Mouse (Mus musculus) thymus, adult 18-20 months (tissue): ENCODE results near the gene Frat1.

ENCODE experiments used
- DNase-seq, 2 experiments: peaks; one replicate each; pipeline ENCODE4 v3.0.0; 2022; ENCODE audit warnings: mixed read lengths in 2 of 2

Gene Frat1

DNA sequence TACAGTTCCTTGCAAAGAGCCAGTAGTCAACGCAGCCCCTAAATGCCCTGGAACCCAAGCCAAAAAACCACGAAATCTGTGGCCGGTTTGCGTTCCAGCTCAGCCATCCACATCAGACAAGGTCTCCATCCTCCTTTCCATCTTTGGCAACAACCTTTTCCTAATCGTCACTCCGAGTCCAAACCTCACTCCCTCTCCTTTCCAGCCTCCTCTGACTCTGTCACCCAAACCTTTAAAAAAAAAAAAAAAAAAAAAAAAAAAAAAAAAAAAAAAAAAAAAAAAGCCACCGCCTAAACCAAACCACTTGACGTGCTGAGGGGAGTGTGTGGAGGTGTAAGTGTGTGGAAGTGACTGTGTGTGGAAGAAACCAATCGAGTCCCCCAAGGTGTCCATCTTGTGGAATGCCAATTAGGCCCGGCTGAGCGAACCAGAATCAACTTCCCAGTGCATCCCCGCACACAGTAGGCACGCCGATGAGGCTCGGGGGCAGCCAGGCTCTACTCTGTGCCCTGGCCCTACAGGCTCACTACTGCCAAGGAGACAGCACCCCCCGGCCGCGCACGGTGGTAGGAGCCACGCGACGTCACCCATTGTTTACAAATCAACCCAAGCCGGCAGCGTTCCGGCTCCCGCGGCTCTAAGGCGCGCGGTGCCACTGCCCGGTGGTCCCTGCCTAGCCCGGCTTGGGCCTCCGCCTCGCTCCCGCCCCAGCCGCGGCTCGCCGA is at the start of gene Frat1:
Gene Frat1 (plus strand): TSS at position 590 of the 725 bp plus-strand sequence.
- peak; percentile 77 to 84 for DNase-seq

DNA sequence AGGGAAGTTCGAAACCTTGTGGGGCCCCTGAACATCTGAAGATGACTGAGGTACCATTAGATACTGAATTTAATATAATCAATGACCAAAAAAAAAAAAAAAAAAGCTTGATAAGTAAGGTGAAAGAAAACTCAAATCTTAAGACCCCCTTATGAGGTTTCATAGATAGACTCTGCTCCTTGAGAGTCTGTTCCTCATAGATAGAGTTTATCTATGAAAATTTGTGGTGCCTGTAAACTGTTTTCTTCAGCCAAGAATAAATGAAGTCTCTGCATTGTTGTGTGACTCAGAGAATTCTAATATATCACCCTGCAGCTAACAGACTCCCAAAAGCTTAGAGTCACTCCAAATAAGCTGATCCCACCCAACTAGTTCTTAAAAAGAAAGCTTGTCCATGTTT is 42.9 kb upstream of the Frat1 start:
- DNase-seq, result no peak

DNA sequence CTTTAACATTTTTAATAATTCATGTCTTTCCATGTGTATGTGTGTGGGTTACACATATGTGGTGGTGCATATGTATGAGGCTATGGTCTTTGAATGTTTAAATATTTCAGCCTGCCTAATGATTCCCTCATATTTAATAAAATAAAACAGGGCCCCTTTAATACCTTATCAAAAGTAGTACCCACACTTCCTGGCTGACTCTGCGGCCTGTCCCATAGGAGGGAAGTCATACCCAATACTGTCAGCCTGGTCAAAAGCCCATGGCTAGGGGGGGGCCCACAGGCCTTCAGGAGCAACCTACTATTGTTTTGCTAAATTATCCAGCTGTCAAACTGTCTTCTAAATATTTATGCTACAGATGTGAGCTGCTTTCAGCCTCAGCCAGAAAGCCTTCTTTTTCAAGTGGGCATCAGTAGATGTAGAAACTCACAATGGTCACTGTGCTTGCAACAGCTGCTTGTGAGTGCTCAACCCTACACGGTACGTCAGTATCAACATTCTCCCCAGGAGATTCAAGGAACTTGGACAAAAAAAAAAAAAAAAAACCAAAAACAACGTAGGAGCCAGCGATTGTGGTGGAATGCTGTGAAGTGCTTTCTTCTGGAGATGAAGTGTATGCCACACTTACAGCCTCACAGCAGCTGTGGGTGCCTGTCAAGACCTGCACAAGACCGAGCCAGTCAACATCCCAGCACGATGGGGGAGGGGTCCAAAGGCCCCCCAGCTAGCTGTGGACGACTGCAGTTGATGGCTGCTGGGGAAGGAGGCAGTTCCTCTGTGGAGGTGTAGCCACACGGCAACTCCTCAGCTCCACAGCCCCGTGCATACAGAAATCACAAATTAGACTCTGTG is 40.4 kb upstream of the Frat1 start:
- DNase-seq, result no peak

DNA sequence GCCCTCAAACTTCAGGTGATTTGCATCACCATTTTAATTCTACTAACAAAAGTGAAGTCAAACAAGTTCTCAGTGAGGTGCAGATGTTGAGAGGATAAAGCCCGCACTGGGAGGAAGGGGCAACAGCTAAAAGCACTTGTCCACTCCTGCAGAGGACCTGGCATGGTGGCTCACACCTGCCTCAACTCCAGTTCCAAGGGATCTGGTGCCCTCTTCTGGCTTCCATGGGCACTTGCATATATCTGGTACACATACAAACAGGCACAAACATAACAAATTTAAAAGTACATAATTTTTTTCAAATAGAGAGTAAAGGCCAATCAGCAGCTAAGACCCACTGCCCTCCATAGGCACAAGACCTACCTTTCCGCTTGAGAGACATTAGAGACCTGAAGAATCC is 38.4 kb upstream of the Frat1 start:
- no peak for DNase-seq

DNA sequence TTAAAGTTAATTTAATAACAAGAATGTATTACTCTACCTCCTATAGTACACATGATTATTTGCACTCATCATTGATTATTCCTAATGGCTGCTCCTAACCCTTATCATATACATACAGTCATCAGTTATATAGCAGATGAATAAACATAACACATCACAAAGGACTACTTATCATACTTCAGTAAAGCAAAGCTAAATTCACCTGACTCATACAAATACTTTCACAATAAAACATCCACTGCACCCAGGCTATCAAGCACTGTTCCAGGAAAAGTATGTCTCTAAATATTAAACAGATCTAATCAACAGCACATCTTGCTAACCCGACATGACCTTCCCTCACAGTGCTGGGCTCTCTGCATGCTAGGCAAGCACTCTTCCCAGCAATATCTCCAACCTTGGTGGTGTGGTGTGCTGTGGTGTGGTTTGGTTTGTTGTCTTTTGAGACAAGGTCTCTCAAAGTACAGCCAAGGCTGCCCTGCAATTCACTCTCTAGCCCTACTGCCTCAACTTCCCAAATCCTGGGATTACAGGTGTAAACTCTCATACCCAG is 36.8 kb upstream of the Frat1 start:
- no peak for DNase-seq

DNA sequence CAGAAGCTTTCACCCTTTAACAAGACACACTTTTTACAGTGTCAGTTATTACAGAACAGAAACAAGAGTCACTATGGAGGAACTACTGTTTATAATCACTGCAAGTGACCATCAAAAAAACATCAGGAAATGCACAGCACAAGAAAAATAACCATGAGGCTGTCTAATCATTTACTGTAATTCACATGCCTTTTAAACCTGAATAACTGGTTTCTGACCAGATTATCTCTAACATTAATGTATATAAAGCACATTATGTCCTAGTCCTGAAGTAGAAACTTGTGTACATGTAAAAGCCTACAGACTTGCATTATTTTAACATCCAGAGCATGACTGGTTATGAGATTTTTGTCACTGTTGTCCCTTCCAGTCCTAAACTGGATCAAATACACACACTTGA is 35.8 kb upstream of the Frat1 start:
- DNase-seq, result no peak

DNA sequence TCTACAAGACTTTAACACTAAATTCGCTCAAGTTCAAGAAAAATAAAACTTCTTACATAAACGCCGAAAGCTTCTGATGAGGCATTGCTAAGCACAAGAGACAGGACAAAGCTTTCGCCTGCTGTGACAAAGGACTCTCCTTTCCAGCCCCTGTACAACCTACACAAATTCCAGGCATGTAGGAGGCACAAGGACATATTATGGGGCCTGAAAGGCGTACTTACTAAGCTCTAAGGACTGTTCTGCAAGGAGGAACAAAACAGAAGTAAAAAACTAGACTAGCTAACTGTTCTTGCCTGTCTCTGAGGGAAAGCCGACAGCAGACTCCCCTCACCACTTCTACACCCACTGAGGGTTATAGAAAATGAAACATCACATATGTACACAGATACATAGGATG is 34.9 kb upstream of the Frat1 start:
- no peak for DNase-seq

DNA sequence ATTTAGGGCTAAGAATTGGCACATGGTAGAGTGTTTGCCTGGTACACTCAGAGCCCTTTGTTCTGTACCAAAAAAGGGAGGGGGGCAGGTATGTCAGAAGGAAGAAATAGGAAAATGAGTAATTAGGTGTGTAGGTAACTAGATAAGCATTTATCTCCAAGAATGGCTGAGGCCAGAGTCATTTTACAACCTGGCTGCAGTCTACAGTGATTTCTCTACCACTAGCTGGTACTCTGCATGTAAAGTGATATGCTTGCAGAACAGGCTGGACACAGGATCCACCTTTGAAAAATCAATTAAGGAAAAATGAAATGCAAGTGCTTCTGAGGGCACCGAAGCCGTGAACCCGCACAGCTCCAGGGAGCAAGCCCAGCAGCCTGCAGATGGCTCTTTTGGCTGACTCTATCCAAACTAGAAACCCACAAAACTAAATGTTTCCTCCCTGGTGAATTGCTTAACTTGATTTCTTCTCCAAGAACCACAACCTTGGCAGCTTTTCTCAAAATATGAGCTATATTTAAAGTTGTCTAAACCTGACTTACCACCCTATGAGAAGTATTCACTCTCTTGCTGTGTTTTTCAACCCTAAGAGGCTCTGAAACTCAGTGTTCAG is 33.5 kb upstream of the Frat1 start:
- no peak for DNase-seq

DNA sequence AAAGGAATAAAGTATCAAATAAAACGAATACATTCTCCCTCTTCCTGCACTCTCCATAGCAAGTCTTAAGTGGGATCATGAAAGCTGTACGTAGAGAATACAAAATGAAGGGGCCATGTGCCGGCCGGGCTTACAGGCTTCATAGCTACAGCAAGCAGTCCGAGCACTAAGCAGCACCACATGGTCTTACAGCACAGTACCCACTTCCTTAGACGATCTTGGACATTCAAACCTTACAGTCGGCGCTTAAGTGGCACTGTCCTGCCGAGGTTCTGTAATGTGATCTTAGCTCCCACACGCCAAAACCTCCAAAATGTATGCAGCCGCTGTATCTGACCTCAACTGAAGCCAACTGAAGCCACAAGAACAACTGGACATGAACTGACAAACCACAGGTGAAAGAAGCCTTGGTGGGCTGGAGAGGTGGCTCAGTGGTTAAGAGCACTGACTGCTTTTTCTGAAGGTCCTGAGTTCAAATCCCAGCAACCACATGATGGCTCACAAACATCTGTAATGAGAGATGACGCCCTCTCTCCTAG is 32.9 kb upstream of the Frat1 start:
- DNase-seq, result no peak

DNA sequence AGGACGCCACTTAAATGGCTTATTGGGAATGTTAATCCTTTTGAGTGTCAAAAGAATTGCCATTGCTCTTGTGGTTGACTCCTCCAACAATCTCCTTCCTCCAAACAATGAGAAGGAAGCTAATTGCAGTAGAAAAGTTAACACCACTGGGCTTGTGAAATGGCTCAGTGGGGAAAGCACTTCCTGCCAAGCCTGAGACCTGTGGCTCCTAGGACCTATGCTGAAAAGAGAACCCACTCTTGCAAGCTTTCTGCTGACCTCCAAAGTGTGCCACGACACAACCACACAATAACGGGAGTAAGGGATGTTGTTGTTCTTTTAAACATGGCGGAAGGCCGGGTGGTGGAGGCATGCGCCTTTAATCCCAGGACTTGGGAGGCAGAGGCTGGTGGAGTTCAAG is 32.2 kb upstream of the Frat1 start:
- no peak for DNase-seq

DNA sequence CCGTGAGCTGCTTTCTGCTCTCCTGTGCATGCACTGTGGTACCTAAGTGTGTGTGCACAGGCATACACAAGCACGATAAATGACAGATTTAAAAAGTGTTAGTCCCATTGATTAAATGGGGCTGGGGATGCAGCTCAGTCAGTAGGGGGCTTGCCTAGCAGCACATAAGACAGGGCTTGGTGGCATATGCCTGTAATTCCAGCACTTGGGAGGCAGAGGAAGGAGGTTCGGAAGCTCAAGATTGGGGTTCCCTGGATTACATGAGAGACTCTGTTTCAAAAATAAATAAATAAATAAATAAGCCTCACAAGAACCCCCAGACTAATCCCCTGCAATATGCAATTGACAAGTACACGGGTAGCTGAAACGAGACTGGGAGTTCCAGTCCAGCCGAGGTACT is 29.3 kb upstream of the Frat1 start:
- DNase-seq, result no peak

DNA sequence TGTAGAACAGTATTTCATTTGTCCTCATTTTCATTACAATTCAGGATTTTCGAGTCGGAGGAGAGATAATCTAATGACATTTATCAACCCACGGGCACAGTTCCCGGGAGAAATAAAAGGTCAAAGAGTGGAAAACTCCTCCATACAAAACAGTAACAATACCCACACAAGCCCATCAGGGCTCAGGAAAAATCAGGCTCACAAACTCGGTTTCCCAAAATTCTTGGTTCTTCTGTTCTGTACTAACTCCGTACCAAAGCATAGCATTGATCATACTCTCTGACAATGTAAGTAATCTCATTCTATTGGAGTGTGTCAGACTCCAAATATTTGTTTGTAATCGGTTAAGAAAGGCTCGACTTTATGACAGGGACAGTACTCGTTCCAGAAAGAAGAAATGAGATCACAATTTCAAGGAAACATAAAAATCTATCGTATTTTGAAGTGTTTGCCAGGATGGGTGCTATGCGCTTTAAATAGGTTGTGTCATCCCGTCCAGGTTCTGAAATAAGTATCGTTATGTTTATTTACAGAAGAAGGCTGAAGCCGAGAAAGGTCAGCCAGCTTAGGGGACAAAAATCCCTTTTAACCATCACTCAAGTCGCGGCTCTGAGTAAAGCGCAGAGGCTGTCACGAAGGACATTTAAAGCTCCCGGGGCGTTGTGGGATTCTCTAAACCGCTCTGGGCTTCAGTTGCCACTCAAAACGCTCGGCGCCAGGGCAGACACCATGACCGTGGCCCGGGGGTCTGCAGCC is 28.6 kb upstream of the Frat1 start:
- DNase-seq, result no peak

DNA sequence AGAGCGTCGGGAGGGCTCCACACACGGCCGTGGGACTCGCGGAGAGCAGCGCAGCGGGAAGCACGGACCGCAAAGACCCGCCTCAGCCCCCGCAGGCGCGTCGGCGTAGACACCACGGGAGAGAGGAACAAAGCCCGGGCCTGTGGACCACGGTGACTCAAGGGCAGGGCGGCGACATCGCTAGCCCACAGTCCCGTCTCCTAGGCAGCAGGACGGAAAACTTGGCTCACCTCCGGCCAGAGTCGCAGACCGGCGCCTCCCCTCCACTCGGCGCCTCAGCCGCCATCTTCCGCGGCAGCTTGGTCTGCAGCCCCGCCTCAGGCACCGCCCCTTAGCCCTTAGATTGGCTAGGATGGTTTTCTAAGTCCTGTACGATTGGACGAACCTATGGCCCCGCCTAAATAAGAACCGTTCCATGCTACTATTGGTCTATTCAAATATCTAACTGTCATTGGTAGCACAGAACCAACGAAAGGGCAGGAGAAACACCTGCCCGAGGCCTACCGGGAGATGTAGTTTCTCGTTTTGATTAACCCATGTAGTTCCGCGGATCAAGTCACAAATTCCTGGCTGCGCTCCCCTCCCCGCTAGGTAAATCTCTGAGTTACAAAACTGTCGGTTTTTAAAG is 27.9 kb upstream of the Frat1 start, which contains the start of gene Arhgap19:
Gene Arhgap19 (minus strand): TSS at position 306 of the 628 bp plus-strand sequence.
- peak; percentile 83 to 88 for DNase-seq

DNA sequence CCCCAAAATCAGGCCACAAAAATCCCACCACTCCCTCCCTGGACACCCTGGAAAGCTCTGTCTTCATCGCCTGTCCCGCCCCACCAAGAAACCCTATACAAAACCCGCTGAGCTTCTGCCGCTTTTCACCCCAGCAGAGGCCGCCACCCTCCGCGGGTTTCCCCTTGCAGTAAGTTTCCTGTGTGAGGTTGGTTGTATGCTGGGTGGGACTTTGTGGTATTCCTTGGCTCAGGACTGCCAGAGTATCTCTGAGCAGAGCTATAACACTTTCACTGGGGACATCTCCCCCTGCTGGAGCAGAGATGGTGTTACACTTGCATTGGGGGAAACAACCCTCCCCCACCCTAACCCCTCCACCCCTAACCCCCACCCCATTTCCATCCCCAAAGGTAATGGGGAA is 26.4 kb upstream of the Frat1 start:
- peak; percentile 51 to 70 for DNase-seq

DNA sequence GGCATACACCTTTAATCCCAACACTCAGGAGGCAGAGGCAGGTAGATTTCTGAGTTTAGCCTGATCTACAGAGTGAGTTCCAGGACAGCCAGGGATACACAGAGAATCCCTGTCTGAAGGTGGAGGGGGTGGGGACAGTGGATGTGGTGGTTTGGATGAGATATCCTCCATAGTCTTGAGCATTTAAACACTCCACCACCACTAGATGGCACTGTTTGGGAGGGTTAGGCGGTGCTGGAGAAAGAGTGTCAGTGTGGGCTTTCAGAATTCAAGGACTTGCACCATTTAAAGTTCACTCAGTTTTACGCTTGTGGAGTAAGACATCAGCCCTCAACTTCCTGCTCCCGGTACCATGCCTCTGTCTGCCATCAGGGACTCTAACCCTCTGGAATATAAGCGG is 23.9 kb upstream of the Frat1 start:
- DNase-seq, result no peak

DNA sequence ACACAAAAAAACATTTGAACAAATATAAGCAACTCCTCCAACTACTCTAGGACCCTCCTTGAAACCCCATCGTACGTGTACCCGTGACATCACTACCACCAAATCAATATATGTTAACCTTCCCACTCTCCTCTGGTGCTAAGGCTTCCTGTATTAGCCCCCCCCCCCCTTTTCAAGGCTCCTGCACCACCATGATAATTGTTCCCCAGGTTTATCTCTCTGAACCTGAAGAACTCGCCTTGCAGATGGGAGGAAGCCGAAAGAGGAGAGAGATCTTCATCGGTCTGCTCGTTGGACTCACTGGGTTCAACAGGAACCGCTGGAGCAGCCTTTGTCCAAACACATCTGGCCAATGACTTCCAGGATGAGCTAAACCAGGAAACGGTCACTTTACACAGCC is 22.3 kb upstream of the Frat1 start:
- DNase-seq, result no peak

DNA sequence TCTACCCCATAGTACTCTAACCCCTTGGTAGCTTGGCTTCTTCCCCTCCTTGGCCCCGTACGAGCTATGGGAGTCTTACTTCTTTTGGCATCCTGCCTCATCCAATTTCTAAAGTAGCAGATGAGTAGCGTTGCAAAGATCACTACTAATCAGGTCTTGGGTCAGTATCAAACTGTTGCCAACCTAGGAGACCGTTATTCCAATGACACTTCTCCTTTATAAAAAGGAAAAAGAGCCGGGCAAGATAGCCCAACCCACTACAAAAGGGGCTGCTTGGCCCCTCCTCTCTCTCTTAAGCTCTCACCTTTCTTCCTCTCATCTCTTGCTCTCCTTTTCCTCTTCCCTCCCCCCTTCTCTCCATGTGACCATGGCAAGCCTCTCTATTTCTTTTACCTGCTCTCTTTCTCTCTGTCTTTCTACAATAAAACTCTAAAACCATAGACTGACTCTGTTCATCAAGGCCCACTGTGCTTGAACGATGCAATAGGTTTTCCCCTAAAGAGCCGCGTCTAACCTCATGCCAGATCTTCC is 21.6 kb upstream of the Frat1 start:
- DNase-seq, result no peak

DNA sequence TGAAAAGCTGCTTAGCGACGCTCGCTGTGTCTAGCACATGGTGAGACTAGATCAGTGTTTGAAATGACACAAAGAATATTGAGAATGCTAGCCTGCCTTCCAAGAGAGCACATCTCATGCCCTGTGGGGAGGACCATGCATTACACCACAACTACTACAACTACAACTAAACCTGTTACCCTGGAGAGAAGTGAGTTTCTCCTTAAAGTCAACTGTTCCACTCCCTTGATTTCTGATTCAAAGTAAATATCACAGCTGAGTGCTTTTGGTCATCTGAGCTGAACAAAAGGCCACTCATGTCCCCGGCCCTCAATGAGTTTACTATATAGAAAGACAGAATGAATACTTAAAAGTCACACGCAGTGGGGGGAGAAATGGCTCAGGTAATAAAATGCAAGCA is 19.7 kb upstream of the Frat1 start:
- no peak for DNase-seq

DNA sequence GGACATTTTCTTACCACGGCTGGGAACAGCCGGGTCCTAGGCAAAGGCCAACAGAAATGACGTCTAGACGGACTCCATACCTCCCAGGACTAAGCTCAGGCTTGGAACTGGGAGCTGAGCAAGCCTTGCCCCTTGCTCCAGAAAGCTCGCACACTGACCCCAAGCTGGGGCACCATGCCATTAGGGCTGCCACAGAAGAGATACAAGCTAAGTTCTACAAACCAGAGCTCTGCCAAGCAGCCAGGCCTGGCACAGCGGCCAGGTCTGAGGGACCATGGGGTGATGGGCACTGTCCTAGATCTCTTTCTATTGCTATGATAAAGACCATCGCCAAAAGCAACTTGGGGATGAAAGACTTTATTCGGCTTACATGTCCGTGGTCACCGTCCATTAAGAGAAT is 17.2 kb upstream of the Frat1 start:
- no peak for DNase-seq

DNA sequence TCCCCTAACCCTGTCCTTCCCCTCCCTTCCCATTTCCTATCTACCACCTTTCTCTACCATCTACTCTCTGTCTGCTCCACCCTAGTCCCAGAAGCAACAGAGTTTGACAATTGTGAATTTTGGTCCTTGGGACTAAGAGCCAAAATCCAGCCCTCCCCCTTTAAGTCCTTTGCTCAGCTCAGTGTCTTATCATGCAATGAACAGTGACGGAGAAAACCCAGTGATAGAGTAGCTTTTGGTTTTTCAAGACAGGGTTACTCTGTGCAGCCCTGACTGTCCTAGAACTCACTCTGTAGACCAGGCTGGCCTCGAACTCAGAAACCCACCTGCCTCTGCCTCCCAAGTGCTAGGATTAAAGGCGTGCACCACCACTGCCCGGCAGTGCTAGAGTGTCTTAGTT is 16.4 kb upstream of the Frat1 start:
- no peak for DNase-seq

DNA sequence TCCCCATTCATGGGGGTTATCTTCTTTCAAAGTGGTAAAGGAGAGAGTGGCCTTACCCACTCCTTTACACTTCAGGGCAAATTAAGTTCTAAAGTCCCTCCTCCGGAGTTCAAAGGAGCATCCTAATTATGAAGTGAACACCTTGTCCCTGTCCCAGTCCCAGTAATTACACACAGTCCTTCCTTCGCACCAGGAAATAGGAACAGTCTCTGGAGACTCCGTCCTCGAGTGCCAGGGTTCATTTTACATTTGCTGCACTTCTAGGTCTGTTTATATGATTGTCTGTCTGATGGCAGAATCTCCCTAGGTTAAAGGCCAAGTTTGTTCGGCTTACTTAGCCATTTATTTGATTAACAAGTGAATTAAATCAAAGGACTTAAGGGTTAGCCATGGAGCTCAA is 13.4 kb upstream of the Frat1 start:
- DNase-seq, result no peak

DNA sequence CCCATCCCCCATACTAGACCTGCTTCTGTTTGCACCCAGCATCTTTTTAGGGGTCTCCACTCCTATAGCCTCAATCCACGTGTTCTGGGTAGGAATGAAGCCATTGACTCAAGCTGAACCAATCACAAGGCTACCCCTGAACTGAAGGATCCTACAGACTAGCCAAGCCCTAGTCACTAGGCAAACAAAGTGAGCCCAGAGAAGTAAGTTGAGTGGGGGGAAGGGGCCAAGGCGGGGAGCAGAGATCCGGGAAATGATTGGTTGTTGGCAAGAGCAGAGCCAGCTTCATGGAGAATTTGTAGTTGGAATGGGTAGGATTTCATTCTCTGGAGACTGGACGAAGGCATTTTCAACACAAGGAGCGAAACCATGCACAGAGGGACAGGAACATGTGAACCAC is 12.9 kb upstream of the Frat1 start:
- no peak for DNase-seq
